Mouse (Mus musculus): Measurements from ENCODE around the gene Cpxm1. TPM values are rescaled to one million over a fixed set of nuclear protein-coding genes. Genes with fewer than 3 reads are reported as not detected.

The Cpxm1 gene
- total RNA-seq, 2 experiments from 2014 or later = 8.5 to 13.2 TPM

- intact Hi-C loops (cut with DNase I) = no loop called here
- DNase-seq (ENCODE audit: low spot score in 2 of 2) = no peak
These were observed 44.0 kb downstream of the Cpxm1 start for GRCm38 (mm10) chr2:130353411-130353810.

GRCm38 (mm10) chr2:130351758-130352339 is 45.5 kb downstream of the Cpxm1 start:
- DNase-seq (ENCODE audit: low spot score in 2 of 2) = peak in 1 of 2 experiments; percentile 19
- intact Hi-C loops (cut with DNase I) = no loop called here

- intact Hi-C loops (cut with DNase I) = no loop called here
- DNase-seq (ENCODE audit: low spot score in 2 of 2) = no peak
These were observed 47.0 kb downstream of the Cpxm1 start for GRCm38 (mm10) chr2:130350376-130350775.

GRCm38 (mm10) chr2:130341220-130341580 is 56.2 kb downstream of the Cpxm1 start:
- no peak for DNase-seq (ENCODE audit: low spot score in 2 of 2)
- intact Hi-C loops (cut with DNase I) = no loop called here

Other genes starting within 250 kb of the Cpxm1 start
- 100 to 1,000 TPM; 103 to 105 TPM for gene Snrpb, start 218.2 kb downstream of the Cpxm1 start, total RNA-seq (2021)
- gene Tmc2, start 202.4 kb downstream of the Cpxm1 start, total RNA-seq (2021) = not detected
- gene Nop56, start 123.1 kb downstream of the Cpxm1 start, total RNA-seq (2021) = 100 to 1,000 TPM; 125 to 144 TPM
- 100 to 1,000 TPM; 260 to 269 TPM for gene Idh3b, start 113.0 kb downstream of the Cpxm1 start, total RNA-seq (2021)
- 10 to 100 TPM in 1 of 2 experiments, 1 to 10 TPM in 1; 9.1 to 11.7 TPM for gene Ebf4, start 102.4 kb downstream of the Cpxm1 start, total RNA-seq (2021)
- gene Gm28372, start 7.7 kb upstream of the Cpxm1 start, total RNA-seq (2021) = not detected
- gene 1700020A23Rik, start 7.7 kb upstream of the Cpxm1 start, total RNA-seq (2021) = not detected
- gene Tmem239, start 8.9 kb upstream of the Cpxm1 start, total RNA-seq (2021) = not detected
- 10 to 100 TPM; 66.7 to 83.6 TPM for gene Vps16, start 26.8 kb upstream of the Cpxm1 start, total RNA-seq (2021)
- 10 to 100 TPM; 21.3 to 22.1 TPM for gene Pced1a, start 27.1 kb upstream of the Cpxm1 start, total RNA-seq (2021)
- 100 to 1,000 TPM; 251 to 257 TPM for gene Ptpra, start 52.7 kb upstream of the Cpxm1 start, total RNA-seq (2021)
- gene Mrps26, start 166.2 kb upstream of the Cpxm1 start, total RNA-seq (2021) = 10 to 100 TPM; 72.2 to 75.8 TPM
- 1 to 10 TPM in 1 of 2 experiments, not detected in 1; 1.5 TPM for gene Oxt, start 178.6 kb upstream of the Cpxm1 start, total RNA-seq (2021)
- gene Avp, start 185.0 kb upstream of the Cpxm1 start, total RNA-seq (2021) = 10 to 100 TPM in 1 of 2 experiments, under 1 TPM in 1; 0.68 to 21.7 TPM
- 1 to 10 TPM; 7.3 to 8.0 TPM for gene Fastkd5, start 232.5 kb upstream of the Cpxm1 start, total RNA-seq (2021)
- gene Ubox5, start 232.5 kb upstream of the Cpxm1 start, total RNA-seq (2021) = 1 to 10 TPM; 7.7 to 8.3 TPM
- 10 to 100 TPM; 88.0 to 89.5 TPM for gene Lzts3, start 245.2 kb upstream of the Cpxm1 start, total RNA-seq (2021)